Mouse (Mus musculus) neutrophil, adult 83 days (primary cell): Measurements from ENCODE around the gene Gm17482. TPM values are rescaled to one million over a fixed set of nuclear protein-coding genes. Genes with fewer than 3 reads are reported as not detected.

Experiments used
- total RNA-seq, 2 experiments: library from RNA; stranded (reverse); gene quantifications; one replicate each; pipeline ENCODE4 v1.2.4; 2023

Gm17482 gene
- not detected for total RNA-seq

DNA sequence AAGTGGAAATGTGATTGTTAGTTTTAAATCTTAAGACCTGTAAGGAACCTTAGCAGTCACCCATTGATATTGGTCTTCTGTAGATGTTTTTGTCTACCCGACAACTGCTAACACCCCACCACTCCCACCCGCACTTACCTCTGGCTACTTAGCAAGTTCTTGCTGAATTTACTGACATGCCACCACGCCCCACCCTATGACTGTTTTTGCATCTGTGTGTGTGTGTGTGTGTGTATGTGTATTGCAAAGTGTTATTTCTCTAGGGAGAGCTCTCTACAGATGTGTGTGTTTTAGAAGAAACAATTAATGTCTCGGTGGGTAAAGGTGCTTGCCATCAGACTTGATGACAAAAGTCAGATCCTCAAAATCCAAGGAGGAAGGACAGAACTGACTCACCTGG lies at the start of gene Gm17482:
Gm17482 (plus strand) TSS at position 301 of the 400 bp plus-strand sequence.

DNA sequence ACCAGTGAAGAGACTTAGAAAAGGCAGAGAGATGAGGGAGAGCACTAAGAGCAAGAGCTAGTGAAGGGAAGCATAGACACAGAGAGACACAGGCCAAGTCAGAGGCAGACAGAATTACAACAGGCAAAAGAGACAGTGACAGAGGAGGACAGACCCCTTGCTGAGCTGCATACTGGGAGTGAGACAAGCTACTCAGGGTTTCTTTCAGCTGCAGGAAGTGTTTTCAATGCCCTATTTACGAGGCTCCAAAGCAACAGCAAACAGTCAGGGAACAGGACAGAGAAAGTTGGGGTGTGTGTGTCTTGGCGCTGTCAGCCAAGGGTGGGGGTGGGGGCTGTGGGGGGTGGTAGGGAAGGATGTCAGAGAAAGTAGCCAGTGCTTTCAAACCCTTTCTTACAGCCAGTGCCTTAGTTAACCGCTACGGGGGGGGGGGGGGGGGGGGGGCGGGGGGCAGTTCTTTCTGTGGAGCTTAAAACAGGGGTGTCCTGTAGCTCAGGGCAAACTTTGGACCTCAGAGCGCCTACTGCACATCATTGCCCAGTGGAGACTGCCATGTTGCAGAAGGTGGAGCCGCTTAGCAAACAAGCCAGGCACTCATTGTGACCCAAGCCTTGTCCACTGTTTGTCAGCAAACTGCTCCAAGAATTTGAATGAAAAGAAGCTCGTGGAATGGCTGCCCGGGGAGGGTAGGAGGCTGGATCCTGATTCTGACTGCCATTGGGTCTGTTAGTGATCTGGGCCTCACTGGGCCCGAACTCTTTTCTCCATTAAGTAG lies 25.1 kb downstream of the Gm17482 start, which contains the start of gene Timp4:
Timp4 (minus strand) TSS at position 107 of the 775 bp plus-strand sequence.

Other genes starting within 250 kb of the Gm17482 start
- gene Tamm41, start 189.5 kb upstream of the Gm17482 start, total RNA-seq: 1 to 10 TPM; 8.5 to 9.2 TPM
- gene Syn2, start 92.4 kb upstream of the Gm17482 start, total RNA-seq: not detected
- not detected for gene Timp4, start 24.9 kb downstream of the Gm17482 start, total RNA-seq
- 1 to 10 TPM; 1.7 to 2.7 TPM for gene Pparg, start 133.6 kb downstream of the Gm17482 start, total RNA-seq